Mouse (Mus musculus): ENCODE measurements around the gene Pcdh10. TPM values are rescaled to one million over a fixed set of nuclear protein-coding genes. Genes with fewer than 3 reads are reported as not detected.

The Pcdh10 gene
- 100 to 1,000 TPM; 174 to 201 TPM for total RNA-seq (2021)

DNA sequence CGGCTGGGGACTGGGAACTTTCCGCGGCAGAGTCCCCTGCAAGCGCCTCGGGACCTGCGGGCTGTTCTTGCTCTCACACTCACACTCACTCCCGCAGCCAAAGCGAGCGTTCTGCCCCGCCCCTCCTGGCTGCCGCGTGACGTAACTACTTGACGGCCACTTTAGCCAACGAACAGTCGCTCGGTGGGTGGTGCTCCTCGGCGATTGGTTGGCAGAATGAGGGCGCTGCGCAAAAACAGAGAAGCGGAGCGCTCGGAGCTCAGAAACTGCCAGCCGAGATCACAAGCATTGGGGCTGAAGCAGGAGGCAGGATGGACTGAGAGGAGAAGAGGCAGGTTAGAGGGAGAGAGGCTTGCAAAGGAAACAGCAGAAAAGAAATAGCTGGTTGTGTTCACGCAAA is at the start of gene Pcdh10:
TSS of gene Pcdh10 (plus strand) at position 254 of the 400 bp plus-strand sequence.
- intact Hi-C loops (cut with DNase I), result no loop called here

DNA sequence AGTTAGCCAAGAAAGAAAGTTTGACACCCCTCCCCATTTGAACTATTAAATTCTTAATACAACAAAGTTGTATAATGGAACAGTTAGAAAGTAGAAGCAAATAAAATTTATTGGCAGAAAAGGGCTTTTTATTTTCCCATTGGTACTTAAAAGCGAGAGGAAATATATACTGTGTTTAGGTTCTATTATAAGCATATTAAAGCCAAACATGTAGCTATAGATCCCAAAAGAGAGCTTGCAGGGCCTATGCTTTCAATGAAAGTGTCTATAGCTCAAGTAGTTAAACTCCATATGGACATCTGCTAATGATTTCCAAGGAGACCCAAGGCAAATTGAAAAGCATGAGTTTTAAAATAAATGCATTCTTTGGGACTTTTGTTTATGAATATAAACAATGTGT is 22.3 kb upstream of the Pcdh10 start:
- DNase-seq (ENCODE audit: low spot score in 2 of 2), result no peak
- intact Hi-C loops (cut with DNase I), result no loop called here

More for the DNA sequence above, at the start of gene Pcdh10:
- peak; percentile 98 to 99 for DNase-seq (ENCODE audit: low spot score in 2 of 2)

DNA sequence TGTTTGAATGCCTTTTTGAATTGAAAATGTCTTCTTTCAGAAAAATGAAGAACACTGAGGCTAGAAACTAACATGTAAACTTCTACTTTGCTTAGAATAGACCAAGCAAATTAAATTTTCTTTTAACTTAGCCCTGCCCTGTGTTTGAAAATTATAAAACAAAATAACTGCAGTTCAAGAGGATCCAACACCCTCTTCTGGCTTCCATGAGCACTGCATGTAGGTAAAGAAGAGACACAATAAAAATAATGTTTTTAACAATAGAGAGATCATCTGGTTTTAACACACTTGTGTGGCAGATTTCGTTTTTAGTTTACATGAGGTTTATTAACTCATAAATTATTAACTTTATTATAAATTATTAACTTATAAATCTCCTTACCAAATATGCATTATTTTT is 9.2 kb upstream of the Pcdh10 start:
- no peak for DNase-seq (ENCODE audit: low spot score in 2 of 2)
- intact Hi-C loops (cut with DNase I), result loop anchor here (10.0 kb wide), 1 partner anchor 1584 kb away; no protein-coding TSS in a partner anchor

DNA sequence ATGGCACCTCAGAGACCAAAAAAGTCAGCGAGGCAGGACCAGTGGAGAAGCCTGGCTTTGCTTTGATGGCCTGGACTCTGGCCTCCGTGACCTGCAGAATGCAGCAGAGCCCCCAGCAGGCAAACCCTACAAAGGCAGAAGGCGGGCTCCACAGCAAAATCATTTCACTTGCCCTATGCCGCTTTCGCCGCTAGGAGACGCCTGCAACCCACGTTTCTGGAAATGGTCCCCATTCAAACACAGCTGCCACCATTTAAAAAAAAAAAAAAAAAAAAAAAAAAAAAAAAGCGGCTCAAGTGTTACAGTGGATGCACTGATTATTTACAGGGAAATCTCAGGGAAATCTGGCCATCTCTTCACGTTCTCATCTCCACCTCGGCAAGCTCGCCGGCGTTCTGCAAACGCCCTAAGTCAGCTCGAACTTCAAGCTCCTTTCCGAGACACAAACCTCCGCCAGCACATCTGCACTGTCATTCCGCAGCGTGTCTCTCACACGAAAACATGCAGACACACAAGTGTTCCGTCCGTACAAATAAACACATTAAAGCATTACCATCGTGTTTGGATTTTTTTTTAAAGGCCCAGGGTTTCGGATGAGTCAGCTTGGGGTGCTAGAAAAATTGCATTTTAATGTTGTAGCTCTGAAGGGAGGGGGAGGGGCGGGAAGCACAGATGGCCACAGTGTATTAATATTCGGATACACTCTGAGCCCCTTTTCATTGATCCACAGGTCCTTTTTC is 2.3 kb upstream of the Pcdh10 start:
- DNase-seq (ENCODE audit: low spot score in 2 of 2), result peak; percentile 82 to 89
- intact Hi-C loops (cut with DNase I), result no loop called here

DNA sequence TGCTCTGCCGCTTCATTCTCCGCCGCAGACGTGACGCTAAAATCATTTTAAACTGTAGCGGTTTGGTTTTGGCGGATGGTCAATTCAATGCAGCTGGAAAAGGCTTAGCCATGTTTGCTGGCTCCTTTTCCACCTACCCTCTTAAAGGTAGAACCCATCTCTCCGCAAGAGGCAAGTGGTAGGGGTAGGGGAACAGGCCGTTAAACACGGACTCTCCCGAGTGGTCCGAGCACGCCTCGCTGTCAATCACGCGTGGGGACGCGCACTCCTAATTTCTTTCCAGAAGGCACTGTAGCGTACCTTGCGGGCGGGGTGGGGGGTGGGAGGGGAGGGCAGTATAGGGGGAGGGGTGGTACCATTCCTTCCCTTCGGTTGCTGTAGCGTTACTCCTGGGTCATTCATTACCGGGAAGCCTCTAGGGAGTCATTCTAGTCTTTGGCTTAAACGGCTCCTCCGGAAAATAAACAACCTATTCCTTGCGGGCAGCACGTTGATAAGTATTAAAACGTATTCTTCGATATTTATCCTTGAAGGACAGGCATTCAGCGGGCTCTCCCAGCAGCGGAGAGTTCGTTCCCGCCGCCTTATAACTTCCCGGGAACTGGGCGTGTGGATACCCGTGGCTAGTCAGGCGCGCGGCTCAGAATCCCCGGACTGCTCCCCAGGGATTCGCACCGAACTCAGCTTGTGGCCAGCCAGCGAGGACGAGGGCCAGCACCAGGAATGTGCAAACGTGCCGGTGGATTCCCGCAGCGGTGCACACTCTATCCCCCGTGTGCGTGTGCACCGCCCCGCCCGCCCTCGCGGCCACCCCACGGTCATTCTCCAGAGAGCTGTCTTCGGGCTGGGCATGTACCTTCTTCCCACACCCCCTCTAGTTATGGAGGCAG is 1.5 kb upstream of the Pcdh10 start:
- intact Hi-C loops (cut with DNase I), result no loop called here
- DNase-seq (ENCODE audit: low spot score in 2 of 2), result peak; percentile 54 to 72

DNA sequence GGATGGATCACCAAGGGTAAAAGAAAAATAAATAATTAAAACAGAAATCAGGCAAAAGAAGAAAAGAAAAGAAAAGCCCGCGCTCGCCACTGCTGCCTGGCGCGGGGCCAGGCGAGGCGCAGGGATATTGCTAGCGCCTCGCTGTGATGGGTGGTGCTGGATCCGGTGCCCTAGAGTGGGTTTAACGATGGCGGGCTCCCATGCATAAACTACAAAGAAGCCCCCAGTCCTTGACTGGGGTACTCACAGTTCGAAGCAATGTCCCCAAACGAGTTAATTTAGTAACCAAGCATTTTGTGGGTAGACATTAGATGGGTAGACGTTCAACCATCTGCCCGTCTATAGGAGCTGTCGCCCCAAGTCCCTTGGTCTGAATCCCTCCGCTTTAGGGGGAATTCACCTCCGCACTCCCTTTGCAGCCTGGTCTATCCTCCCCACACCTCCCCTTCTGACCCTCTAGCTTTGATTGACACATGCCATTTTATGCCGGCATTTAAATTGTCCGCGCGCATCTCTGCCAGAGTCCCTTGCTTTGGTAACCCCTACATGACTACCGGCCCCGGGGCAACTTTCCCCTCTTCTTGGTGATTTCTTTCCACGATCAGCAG is 703 bp upstream of the Pcdh10 start:
- peak in 1 of 2 experiments; percentile 64 for DNase-seq (ENCODE audit: low spot score in 2 of 2)
- intact Hi-C loops (cut with DNase I), result no loop called here

DNA sequence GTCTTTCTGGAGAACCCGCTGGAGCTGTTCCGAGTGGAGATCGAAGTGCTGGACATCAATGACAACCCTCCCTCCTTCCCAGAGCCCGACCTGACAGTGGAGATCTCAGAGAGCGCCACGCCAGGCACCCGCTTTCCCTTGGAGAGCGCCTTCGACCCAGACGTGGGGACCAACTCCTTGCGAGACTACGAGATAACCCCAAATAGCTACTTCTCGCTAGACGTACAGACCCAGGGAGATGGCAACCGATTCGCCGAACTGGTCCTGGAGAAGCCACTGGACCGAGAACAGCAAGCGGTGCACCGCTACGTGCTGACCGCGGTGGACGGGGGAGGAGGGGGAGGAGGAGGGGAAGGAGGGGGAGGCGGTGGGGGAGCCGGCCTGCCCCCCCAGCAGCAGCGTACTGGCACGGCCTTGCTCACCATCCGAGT is 1.4 kb downstream of the Pcdh10 start:
- intact Hi-C loops (cut with DNase I), result no loop called here
- DNase-seq (ENCODE audit: low spot score in 2 of 2), result peak; percentile 41 to 42

DNA sequence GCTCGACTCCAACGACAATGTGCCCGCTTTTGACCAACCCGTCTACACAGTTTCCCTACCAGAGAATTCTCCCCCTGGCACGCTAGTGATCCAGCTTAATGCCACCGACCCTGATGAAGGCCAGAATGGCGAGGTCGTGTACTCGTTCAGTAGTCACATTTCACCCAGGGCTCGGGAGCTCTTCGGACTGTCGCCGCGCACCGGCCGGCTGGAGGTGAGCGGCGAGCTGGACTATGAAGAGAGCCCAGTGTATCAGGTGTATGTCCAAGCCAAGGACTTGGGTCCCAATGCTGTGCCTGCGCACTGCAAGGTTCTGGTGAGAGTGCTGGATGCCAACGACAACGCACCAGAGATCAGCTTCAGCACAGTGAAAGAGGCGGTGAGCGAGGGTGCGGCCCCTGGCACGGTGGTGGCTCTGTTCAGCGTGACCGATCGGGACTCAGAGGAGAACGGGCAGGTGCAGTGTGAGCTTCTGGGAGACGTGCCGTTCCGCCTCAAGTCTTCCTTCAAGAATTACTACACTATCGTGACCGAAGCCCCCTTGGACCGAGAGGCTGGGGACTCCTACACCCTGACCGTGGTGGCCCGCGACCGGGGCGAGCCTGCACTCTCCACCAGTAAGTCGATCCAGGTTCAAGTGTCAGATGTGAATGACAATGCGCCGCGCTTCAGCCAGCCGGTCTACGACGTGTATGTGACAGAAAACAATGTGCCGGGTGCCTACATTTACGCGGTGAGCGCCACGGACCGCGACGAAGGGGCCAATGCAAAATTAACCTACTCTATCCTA is 2.0 kb downstream of the Pcdh10 start:
- DNase-seq (ENCODE audit: low spot score in 2 of 2), result peak; percentile 48 to 54
- intact Hi-C loops (cut with DNase I), result loop anchor here (10.0 kb wide), 1 partner anchor 1205 kb away; no protein-coding TSS in a partner anchor

DNA sequence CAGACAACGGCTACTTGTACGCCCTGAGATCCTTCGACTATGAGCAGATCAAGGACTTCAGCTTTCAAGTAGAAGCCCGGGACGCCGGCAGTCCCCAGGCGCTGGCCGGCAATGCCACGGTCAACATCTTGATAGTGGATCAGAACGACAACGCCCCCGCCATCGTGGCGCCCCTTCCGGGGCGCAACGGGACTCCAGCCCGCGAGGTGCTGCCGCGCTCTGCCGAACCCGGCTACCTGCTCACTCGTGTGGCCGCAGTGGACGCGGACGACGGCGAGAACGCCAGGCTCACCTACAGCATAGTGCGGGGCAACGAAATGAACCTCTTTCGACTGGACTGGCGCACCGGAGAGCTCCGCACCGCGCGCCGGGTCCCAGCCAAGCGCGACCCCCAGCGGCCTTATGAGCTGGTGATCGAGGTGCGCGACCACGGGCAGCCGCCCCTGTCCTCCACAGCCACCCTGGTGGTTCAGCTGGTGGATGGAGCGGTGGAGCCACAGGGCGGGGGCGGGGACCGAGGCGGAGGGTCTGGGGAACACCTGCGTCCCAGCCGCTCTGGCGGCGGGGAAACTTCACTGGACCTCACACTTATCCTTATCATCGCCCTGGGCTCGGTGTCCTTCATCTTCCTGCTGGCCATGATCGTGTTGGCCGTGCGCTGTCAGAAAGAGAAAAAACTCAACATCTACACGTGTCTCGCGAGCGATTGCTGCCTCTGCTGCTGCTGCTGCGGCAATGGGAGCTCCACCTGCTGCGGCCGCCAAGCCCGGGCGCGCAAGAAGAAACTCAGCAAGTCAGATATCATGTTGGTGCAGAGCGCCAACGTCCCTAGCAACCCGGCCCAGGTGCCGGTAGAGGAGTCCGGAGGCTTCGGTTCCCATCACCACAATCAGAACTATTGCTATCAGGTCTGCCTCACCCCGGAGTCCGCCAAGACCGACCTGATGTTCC is 2.9 kb downstream of the Pcdh10 start:
- intact Hi-C loops (cut with DNase I), result loop anchor here (10.0 kb wide), 1 partner anchor 1204 kb away; no protein-coding TSS in a partner anchor
- peak; percentile 50 to 64 for DNase-seq (ENCODE audit: low spot score in 2 of 2)

DNA sequence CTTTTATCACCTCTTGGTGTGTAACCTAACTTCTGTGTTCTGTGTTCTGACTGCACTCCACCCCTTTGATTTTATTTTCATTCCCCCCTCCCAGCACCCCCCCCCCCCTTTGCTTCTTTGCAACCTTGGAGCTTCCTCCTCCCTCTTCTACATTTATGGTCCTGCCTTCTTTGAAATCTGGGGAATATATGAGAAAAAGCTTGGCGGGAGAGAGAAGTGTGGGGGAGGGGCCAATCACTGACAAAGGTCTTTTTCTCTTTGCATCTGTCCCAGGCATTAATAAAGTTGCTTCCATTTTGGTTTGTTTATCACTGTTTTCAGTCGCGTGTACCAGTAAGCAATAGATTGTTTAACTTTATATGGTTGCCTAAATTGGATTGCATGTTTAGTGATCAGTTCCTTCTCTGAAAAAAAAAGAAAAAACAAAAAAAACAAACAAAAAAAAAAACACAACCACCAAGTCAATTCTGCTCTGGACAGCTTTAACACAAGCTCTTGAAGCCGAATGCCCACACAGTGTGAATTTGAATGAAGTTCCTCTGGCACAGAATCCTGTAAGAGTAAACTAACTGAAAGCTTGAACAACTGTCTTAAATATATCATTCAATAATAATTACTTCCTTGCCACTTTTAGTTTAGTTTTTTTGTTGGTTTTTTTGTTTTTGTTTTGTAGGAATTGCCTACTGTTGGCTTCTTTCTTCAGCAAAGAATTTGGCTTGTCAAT is 4.0 kb downstream of the Pcdh10 start:
- no peak for DNase-seq (ENCODE audit: low spot score in 2 of 2)
- intact Hi-C loops (cut with DNase I), result loop anchor here (10.0 kb wide), 1 partner anchor 1203 kb away; no protein-coding TSS in a partner anchor

DNA sequence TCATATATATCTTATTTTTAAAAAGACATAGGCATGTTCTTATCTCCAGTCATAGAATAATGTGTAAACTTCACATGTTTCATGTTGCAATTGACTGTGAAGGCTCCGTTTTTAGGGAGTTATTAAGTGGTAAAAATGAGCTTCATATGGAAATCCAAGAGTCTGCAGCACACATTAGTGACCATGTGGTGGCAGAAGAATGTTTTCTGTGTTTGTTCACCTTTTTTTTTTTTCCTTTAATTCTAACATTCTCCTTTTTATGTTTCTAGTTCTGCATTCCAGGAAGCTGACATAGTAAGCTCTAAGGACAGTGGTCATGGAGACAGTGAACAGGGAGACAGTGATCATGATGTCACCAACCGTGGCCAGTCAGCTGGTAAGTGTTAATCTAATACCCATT is 5.6 kb downstream of the Pcdh10 start:
- DNase-seq (ENCODE audit: low spot score in 2 of 2), result peak in 1 of 2 experiments; percentile 24
- intact Hi-C loops (cut with DNase I), result loop anchor here (10.0 kb wide), 1 partner anchor 1201 kb away; no protein-coding TSS in a partner anchor

DNA sequence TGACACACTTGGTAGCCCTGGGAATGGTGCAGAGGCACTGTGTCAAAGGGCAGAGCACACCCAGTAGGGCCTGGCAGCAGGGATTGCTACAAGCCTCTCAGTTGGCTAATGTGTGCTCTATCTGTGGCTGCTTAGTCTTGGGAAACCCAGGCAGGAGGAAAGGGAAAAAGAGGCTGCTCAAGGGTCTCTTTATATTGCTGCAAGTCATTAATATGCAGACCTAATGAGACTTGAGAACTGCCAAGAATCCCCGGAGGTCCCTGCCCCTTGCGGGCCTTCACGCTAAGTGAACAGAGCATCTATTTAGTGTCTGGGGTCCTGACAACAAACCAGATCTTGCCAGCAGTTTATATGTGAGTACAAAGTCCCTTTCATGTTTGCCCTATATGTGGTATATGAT is 6.8 kb downstream of the Pcdh10 start:
- peak; percentile 40 to 58 for DNase-seq (ENCODE audit: low spot score in 2 of 2)
- intact Hi-C loops (cut with DNase I), result loop anchor here (10.0 kb wide), 1 partner anchor 1200 kb away; no protein-coding TSS in a partner anchor

DNA sequence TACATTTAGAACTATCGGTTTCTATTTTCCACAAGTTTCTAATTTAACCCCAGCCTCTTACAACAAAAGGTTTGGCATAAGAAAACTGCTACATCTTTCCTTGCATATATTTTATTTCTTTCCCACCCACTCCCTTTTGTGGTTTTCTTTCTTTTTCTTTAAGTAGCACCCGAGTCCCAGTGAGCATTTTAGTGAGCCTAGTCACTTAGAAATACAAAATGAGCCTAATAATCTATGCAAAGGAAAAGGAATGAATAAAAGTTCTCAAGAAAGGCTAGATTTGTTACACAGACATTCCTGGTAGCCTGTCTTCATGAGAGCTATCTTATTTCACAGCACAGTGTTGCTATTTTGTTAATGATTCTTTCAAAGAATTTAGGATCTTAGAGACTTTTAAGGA is 7.3 kb downstream of the Pcdh10 start:
- intact Hi-C loops (cut with DNase I), result loop anchor here (10.0 kb wide), 1 partner anchor 1199 kb away; no protein-coding TSS in a partner anchor
- no peak for DNase-seq (ENCODE audit: low spot score in 2 of 2)

DNA sequence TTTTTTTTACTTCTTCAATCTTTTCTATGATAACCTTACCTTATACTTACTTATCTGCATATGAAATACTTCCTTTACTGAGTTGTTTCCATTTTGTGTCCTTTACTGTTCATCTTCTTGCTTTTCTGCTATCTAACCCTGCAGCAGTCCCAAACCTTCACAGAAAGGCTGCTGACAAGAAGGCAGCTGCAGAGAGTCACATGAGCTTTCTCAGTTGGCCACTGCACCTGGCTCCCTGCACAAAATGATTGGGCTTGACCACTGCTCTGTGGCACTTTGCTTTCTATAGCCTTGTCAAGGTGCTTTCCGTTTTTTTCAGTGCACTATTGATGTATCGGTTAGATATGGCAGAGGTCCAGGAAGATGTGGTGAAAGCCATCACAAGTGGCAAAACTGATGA is 8.3 kb downstream of the Pcdh10 start:
- intact Hi-C loops (cut with DNase I), result loop anchor here (10.0 kb wide), 1 partner anchor 1198 kb away; no protein-coding TSS in a partner anchor
- DNase-seq (ENCODE audit: low spot score in 2 of 2), result no peak

DNA sequence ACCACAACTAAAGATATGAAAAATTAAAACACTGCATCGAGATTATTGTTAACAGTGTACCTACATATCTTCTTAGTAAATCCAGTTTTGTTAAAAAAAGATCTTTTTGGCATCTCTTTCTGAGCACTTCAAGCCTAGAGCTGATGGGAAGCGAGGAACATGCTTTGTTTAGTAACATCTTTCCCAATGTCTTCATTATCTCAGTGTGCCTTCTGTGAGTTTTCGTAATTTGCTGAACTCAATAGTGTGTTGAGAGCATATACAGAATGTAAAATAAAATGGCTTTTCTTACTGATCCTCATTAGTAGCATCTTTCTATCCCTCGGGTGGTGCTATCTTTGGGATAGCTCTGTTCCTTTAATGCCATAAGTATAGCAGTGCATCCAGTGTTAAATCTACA is 18.9 kb downstream of the Pcdh10 start:
- intact Hi-C loops (cut with DNase I), result no loop called here
- peak; percentile 1 to 39 for DNase-seq (ENCODE audit: low spot score in 2 of 2)

DNA sequence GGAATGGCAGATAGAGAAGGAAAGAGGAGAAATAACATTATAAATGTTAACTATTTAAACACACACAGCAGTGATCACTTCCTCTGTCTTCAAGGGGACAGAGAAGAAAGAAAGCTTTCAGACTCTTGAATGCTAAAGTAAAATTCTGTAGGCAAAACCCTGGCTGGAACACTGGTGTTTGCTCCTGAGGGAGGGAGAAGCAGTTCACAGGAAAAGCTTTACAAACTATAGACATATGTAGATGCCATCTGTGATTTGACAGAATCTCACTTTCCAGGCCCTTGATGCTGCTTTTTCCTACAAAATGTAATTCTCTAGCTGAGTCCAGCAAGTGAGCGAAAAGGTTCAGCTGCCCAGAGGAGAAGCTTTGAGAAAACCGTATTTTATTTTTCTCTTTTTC is 25.0 kb downstream of the Pcdh10 start:
- intact Hi-C loops (cut with DNase I), result no loop called here
- DNase-seq (ENCODE audit: low spot score in 2 of 2), result peak in 1 of 2 experiments; percentile 68

DNA sequence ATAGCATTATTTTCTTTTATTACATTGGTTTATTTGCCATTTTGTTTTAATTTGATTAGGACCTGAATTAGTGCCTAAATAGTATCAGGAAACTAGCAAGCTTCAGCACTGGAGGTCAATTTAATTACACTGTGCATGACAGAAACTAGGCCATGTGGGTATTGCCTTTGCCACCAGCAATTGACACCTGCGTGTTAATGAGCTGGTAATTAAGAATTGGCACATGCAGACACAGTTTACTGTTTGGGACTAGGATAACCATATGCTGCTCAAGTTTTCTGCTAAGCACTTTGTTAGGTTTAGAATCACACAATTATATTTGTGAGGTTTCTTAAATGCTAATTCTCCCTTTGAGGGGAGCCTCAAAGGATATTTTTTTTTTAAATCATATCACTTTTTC is 53.5 kb downstream of the Pcdh10 start:
- no peak for DNase-seq (ENCODE audit: low spot score in 2 of 2)
- intact Hi-C loops (cut with DNase I), result no loop called here
